Mouse (Mus musculus) embryo, embryonic 11.5 days (tissue): Measurements from ENCODE around the gene Adora3.
A peak's percentile ranks its signal among the peaks of the same experiment; 100 is the strongest.

Source experiments
- DNase-seq: peaks from one replicate; pipeline ENCODE4 v3.0.0-alpha.2; 2012; ENCODE audit warnings: low read depth, low spot score

Adora3 gene

DNA sequence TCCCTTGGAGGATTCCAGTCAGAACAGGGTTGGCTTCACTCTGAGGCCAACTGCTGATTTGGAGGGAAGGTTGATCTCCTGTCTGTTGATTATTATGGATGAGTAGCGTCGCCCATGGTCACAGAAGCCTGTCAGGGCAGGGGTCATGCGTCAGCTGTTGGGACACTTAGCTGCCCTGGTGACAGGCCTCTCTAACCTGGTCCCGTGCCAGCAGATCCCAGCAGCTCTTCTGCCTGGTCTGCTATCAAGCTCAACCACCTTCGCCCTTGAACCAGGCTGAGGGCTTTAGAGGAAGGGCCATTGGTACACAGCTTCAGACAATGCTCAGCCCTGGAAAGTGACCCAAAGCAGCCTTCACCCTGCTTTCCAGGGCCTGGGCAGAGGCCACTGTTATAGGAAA lies 5.4 kb downstream of the Adora3 start:
- no peak for DNase-seq

DNA sequence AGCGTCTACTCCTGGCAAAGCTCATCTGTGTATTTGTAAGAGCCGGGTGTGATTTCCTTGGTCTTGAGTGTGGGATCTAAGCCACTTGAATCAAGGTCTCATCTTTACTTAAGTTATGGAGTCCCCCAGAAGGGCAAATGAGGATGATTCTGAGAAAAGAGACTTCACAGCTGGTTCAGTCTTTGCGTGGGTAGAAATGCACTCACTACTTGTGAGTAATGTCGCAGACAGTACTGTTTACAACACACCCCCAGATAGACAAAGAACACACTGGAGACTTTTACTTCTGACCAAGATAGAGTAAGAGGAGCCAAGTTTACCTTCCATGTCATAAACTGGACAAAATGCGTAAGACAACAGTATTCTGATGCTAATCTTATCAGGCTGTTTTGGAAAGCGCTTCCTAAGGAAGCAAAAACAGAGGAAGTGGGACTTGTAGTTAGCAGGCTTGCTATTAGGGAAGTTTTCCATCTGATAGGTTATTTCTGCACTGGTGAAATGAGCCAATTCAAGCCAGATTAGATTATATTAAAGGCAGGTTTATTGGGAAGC lies 6.7 kb downstream of the Adora3 start:
- DNase-seq, result no peak

DNA sequence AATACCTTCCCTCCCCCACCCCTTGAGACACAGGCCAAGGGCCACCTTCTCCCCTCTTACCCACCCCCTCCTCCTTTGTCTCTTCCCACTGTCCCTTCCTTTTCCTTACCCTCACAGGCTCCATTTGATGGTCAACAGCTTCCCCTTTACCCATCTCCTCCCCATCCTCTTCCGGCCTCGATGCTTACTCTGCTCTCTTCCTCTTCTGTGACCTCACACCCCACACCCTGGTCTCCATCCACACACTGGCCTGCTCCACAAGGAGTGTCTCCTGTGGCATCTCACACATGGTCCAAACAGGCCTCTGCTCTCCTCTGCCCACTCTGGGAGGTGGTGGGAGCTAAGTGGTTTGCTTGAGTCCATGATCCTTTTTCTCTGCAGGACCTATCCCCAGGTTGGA lies 7.3 kb downstream of the Adora3 start:
- DNase-seq, result no peak

DNA sequence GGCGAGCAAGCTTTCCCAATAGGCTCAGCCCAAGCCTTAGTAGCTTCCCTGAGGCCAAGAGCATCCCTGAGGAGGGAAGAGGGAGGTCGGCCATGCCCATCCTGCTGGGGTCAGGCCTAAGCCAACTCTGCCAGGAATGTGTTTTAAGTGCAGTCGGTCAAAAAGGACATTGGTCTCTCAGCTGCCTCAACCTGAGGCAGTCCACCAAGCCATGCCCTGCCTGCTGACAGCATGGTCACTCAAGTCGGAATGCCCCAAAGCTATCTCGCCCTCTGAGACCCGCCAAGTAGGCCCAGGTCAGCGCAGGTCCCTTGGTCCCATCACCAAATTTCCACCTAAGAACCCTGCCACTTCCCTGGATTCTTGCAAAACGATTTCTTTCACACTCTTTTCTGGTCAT lies 8.1 kb downstream of the Adora3 start:
- DNase-seq, result no peak

DNA sequence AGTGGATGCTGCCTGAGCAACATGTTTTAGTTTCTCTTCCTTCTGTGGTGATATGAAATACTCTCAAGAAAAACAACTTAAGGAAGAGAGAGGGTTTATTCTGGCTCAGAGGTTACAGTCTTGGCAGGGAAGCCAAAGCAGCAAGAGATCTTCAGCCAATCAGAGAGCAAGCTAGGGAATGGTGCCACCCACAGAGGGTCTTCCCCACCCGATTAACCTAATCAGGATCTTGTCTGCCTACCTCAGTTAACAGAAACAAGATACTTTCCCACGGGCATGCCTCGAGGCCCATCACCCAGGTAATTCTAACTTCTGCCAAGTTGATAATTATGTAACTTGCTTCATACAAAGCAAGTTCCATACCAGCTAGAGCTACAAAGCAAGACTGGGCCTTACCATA lies 9.8 kb downstream of the Adora3 start:
- DNase-seq, result no peak

DNA sequence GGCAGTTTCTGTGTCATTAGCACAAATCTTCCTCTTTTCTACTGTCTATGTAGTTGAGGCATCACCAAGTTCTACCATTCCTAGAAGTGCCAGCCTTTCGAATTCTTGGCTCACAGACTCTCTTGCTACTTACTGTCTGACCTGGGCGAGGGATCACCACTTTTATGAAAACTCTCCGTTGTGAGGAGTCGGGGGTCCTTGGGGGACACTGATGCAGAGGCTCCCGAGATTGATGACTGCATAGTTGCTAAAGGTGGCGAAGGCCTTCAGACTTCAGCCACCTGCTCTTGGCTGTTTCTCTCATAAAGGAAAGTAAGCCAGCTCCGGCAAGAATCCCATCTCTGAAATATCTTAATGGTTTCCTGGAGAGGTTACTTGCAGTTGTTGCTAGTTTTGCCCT lies 11.4 kb downstream of the Adora3 start:
- DNase-seq, result no peak

DNA sequence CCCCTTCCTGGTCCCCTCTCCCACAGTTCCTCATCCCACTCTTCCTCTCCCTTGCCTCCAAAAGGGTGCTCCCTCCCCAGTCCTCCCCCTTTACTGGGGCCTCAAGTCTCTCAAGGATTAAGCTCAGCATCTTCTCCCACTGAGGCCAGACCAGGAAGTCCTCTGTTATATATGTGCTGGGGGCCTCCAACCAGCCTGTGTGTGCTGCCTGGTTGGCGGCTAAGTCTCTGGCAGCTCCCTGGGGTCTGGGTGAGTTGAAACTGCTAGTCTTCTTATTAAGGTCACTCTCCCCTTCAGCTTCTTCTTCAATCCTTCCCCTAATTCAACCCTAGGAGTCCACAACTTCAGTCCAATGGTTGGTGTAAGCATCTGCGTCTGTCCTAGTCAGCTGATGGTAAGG lies 12.5 kb downstream of the Adora3 start:
- no peak for DNase-seq

DNA sequence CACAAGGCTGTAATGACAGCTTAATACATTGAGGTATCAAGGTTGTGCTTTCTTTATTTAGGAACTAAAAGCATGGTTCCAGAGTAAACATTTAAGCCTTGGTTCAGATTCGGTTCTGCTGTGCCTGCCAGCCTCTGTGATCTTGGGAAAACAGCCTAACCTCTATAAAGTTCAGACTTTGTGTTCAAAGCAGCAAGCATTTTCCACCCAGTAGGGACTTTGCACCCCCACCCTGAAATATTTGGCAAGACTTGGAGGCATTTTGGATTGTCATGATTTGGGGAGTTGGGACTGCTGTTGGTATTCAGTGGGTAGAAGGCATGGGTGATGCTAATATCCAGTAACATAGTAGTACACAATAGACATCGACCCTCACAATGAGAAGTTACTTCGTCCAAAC lies 18.3 kb downstream of the Adora3 start:
- DNase-seq, result no peak

DNA sequence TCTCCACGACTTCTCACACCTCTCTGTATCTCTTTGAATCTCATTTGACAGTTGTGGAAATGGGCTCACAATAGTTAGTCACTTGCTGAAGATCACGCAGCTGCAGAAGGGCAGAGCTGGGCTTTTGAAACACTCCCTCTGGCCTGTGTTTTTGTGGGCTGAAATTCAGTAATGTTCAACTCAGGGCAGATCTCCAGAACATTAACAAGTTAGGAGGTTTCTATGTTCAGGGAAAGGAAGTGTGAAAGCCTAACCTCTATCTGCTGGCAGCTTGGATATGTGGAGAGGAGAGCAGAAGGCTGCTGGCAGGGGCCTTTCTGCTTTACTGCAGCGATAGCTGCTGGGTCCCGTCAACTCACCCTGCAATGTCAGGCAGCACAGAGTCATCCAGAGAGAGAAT lies 19.6 kb downstream of the Adora3 start:
- no peak for DNase-seq

DNA sequence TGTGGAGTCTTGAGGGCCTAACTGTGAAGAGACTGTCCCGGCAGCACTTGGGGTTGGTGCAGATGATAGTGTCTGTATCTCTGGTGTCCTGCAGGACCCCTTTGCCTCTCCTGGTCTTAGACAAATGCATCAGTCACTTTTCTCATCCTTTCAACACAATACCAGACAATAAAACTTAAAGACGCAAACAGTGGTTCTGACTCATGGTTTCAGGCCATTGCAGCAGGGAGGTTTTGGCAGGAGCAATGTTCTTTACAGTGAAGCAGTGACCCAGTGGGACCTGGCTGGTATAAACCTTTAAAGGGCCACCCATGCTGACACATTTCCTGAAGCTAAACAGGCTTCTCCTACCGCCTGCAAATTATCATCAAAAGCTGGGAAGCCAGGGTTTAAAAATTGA lies 20.5 kb downstream of the Adora3 start:
- no peak for DNase-seq

DNA sequence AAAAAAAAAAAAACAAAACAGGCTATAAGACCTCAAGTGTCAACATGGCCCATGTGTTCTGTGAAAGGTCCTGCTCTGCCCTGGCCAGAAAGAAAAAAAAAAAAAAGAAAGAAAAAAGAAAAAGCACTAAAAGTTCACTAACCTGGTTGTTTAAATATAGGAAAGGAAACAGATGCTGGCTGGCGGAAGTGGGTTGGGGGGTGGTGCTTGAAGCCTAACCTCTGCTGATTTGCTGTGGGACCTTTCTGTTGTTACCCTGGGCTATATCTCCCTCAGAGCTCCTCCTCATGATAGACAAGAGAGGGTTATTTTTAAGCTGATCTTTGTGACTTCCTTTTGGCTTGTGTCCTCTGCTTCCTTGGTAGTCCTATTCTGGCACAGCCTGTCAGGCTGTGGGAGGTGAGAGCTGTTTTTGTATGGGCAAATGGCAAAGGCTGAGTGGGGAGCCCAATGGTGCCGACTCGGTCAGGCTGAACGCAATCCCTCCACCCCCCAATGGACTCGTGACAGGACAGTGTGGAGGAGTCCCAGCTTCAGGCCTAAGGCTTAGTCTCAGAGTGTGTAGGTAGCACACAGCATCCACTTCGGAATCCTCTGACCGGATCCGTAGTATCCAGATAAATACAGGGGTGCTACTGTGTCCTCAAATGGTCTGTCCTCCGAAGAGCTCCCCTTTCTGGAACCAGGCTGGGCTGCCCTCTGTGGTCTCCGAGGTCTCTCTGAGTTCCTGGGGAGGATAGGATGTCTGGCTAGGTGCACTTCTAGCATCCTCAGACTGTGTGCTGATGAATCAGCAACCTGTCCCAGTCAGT lies 21.3 kb downstream of the Adora3 start:
- no peak for DNase-seq

DNA sequence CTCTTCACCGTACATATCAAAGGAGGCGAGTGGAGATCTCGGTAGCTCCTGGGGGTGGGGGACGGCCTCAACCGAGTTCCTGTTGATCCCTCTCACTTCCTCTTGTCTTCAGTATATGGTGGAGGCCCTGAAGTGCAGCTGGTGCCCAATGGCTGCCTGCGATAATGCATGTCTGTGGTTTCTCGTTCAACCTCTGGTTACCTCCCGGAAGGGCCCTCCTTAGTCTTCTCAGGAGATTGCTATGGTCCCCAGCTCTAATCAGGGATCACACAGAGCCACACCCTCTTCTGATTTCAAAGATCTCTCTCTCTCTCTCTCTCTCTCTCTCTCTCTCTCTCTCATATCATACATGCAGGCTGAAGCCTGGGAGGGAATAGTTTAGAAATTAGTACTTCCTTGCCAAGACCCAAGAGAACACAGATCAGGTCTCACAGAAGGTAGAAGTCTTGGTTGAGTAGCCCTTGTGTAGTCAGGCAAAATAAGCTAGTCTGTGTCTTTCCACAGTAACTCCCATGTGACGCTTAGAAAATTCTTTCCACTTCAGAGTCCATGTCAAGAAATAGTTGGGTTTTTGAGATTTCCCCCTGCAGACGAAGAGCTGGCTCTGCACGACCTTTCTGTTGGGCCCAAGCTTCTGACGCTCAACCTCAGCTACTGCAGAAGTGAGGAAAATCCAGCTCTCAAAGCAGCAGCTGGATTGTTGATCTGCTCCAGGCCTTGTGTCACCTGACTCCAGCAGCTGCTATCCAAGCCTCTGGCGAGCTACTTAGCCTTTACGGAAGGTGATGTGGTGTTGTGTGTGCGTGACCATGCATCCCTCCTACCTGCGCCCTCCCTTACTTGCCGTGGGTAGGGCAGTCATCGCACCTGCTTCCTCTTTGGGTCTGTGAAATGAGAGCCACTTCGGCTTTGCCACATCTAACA lies 22.2 kb downstream of the Adora3 start:
- no peak for DNase-seq

DNA sequence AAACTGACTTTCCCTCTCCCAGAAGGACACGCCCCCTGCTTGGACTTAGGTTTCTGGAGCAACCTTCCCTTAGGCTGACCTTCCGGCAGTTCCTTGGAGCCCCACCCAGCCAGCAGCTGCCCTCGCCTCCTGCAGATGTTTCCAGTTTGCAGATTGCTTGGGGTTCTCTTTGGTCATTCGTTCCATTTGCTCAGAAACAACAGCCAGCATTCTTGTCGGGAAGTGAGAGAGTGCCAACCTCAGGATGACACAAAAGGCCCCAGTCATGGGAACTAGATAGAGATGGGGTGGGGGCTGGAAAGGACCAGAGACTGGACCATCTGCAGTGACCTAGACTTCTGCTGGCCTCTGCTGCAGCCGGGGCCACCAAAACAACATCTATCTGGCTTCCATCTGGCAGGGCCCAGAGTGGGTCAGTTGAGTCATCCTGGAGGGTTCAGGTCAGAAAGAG lies 23.3 kb downstream of the Adora3 start:
- no peak for DNase-seq

DNA sequence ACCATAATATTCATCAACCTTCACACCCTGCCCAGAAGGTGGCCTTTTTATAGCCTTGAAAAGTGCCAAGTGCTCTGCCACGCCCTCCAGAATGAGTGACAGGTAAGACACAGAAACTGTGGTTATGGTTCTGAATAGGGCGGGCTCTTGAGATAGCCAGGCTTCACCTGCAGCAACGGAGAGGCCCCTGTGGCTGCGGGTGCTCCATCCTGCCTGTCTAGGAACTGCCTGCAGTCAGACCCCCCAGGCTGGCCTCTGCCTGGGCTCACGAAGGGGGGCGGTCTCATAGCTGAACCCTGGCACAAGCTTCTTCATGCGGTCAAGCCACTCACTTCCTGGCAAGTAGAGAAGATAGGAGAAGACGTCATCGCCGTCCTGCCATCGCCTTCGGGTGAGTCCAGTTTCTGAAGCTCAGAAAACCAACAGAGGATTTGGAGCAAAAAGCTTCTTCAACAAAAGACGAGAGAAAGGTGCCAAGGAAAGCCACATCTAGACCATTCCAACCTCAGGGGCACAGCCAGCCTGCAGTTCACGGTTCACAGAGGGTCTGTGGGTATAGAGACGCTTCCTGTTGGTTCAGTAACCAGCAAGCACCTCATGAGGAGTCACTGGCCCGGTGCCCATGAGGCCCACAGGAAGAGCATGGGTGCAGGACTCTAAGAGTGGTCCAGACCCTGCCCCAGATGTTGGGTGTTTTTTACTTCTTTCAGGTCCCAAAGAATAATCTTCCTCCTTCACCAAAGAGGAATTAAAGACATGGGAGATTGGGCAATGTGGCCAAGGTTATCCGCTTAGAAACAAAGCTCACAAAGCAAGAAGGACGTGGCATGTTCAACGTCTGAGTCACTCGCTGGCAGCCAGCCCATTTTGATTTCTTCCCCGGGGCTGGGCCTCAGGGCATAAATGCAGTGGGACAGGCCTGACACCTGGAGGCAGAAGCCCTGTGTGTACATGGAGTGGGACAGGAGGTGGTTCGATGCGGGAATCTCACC lies 24.2 kb downstream of the Adora3 start:
- no peak for DNase-seq

DNA sequence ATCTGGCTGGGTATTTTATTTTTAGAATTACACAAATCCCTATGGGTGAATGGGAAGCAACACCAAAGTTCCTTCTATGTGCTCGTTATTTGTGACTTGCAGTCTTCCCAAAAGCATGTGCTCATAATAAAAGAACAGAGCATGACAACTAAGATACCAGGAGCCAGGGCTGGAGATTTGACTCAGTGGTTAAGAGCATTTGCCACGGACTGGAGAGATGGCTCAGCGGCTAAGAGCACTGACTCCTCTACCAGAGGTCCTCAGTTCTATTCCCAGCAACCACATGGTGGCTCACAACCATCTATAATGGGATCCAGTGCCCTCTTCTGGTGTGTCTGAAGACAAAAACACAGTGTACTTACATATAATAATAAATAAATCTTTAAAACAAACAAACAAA lies 26.2 kb downstream of the Adora3 start:
- DNase-seq, result no peak

DNA sequence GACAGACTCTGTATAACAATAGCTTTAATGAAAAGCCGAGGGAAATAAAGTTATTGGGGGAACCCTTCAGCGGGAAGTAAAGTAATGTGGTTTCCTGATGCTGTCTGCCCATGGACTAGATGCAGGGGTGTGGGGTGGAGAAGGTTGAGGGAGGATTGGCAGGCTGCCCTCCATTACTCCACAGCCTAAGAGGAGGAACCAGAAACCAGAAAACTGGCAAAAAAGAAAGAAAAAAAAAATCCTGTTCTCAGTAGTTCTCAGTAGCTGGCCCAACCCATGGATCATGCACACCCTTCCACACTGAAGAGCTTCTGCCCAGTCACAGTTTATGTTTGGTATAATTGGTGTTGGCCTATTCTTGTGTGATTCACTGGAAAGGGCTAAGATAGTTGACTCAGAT lies 27.7 kb downstream of the Adora3 start:
- DNase-seq, result no peak

DNA sequence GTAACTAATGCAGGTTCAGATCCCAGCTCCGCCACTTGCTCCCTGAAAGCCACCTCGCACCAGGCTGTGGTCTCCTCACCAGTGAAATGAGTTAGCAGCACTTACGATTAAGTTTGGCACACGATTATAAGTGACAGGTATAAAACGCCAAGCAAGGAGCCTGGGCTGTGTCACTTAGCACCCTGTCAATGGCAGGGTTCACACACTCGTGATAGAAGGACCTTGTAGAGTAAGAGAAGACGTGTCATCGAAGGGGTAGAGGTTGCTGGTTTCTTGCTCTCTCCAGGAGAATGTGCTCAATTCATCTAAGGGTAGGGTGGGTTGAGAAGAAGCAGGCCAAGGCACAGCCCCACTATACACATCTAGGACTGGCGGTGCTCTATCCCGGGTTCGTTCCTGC lies 28.2 kb downstream of the Adora3 start:
- DNase-seq, result no peak

DNA sequence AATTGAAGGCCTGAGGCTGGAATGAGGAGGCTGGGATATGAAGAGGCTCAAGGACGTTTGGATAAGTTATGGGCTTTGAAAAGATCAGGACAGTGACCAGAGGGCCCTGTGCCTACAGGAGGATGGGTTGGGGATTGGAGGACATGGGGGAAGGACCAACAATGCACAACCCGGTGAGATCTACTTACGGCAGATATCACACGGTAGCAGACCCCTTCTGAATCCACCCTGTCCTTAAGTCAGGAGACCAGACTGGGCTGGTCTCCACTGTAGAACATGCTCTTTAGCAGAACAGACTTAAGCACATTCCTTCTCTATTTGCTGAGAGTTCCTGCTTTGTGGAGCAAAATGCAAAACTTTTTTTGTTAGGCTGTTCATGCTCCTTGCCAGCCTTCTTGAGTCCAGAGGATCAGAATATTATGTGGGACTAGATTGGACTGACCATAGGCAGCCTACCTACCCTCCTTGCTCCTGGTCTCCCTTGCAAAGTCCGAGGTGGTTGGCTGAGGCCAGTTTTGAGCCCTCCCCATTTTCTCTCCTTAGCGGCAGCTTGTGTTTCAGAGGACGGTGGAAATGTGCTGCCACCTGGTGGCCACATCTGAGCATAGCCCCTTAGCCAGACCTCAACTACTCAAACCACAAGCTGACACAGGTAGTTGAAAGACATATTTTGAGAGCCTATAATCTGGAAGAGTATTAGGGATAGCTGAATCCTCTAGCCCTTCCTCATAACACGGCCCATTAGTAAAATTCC lies 28.9 kb downstream of the Adora3 start:
- DNase-seq, result peak; percentile 76

DNA sequence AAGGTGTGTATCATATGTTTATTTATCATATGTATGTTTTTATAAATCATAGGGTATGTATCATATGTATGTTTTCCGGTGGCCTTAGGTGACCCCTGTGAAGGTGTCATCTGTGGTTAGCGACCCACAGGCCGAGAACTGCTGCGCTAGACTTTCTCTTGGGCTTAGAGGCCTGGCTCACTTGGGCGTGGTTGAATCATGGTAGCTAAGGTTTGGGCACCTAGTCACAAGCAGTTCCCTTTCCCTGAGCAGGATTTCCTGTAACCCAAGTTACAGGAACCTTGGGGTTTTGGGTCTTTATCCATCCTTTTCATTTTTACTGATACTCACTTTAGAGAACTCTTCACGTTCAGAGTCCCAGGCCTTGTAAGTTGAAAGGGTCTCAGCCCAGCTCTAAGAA lies 29.6 kb downstream of the Adora3 start:
- no peak for DNase-seq

DNA sequence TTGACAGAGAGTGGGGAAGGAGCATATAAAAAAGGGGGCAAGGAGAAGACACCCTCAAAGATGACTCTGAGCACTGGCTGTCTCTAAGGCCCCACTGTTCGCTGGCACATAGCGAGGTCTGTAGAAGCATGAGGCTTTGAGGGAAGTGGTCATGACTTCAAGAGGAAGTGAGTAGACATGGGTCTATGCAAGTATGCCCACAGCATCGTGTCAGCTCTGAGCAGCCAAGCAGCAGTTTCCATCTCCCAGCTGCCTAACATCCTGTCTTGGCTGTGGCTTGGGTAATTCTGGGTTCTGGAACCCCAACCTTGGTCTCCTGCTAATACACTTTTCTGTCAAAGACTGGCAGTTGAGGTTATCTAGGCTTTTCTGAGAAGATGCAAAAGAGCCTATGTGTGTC lies 30.1 kb downstream of the Adora3 start:
- DNase-seq, result no peak

DNA sequence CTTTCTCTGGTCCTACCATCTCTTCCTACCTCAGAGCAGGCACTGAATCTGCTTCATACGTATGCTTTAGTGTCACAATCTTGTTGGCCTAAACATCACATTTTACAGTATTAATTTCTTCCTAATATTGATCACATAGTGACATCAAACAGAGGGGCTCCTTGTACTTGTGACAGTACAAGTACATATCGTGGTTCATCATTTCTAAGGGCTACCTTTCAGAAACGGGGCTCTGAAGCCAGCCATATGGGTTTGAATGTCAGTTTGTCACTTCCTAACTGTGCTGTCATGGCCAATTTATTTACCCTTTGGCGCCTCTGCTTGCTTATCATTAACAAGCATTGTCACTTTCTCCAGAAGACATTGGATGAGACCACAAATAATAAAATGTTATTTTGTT lies 30.8 kb downstream of the Adora3 start:
- DNase-seq, result no peak
